Mouse (Mus musculus): ENCODE measurements at regions not wholly inside any gene's neighbourhood (a gene's known extent, or its start where the extent isn't known, plus 50 kb on each side); places are given as distances from the start of the nearest gene placed in this dataset.

GRCm38 (mm10) chr17:68057264-68057663, 53.3 kb upstream of the Arhgap28 start:
- DNase-seq (ENCODE audit: extremely low spot score in 1 of 2, low spot score in 1 of 2): no peak

- DNase-seq (ENCODE audit: extremely low spot score in 1 of 2, low spot score in 1 of 2): no peak
These were observed 56.5 kb upstream of the Arhgap28 start for GRCm38 (mm10) chr17:68060455-68060854.

- no peak for DNase-seq (ENCODE audit: extremely low spot score in 1 of 2, low spot score in 1 of 2)
These were observed 61.8 kb upstream of the Arhgap28 start for GRCm38 (mm10) chr17:68065751-68066150.

GRCm38 (mm10) chr17:68066204-68066603, 62.3 kb upstream of the Arhgap28 start:
- no peak for DNase-seq (ENCODE audit: extremely low spot score in 1 of 2, low spot score in 1 of 2)

- DNase-seq (ENCODE audit: extremely low spot score in 1 of 2, low spot score in 1 of 2): no peak
These were observed 65.1 kb upstream of the Arhgap28 start for GRCm38 (mm10) chr17:68069008-68069407.

GRCm38 (mm10) chr17:68069484-68069883, 65.6 kb upstream of the Arhgap28 start:
- no peak for DNase-seq (ENCODE audit: extremely low spot score in 1 of 2, low spot score in 1 of 2)

- DNase-seq (ENCODE audit: extremely low spot score in 1 of 2, low spot score in 1 of 2): no peak
These were observed 67.6 kb upstream of the Arhgap28 start for GRCm38 (mm10) chr17:68071472-68071871.

- no peak for DNase-seq (ENCODE audit: extremely low spot score in 1 of 2, low spot score in 1 of 2)
These were observed 71.8 kb upstream of the Arhgap28 start for GRCm38 (mm10) chr17:68075712-68076111.

GRCm38 (mm10) chr17:68078709-68079108, 74.8 kb upstream of the Arhgap28 start:
- DNase-seq (ENCODE audit: extremely low spot score in 1 of 2, low spot score in 1 of 2): no peak

GRCm38 (mm10) chr17:68084446-68084845, 80.5 kb upstream of the Arhgap28 start:
- DNase-seq (ENCODE audit: extremely low spot score in 1 of 2, low spot score in 1 of 2): no peak

- no peak for DNase-seq (ENCODE audit: extremely low spot score in 1 of 2, low spot score in 1 of 2)
These were observed 83.2 kb upstream of the Arhgap28 start for GRCm38 (mm10) chr17:68087149-68087548.

- DNase-seq (ENCODE audit: extremely low spot score in 1 of 2, low spot score in 1 of 2): no peak
These were observed 85.3 kb upstream of the Arhgap28 start for GRCm38 (mm10) chr17:68089179-68089578.

GRCm38 (mm10) chr17:68089830-68090229, 85.9 kb upstream of the Arhgap28 start:
- no peak for DNase-seq (ENCODE audit: extremely low spot score in 1 of 2, low spot score in 1 of 2)

- DNase-seq (ENCODE audit: extremely low spot score in 1 of 2, low spot score in 1 of 2): no peak
These were observed 93.1 kb upstream of the Arhgap28 start for GRCm38 (mm10) chr17:68096982-68097381.

- DNase-seq (ENCODE audit: extremely low spot score in 1 of 2, low spot score in 1 of 2): no peak
These were observed 93.5 kb upstream of the Arhgap28 start for GRCm38 (mm10) chr17:68097436-68097835.

- DNase-seq (ENCODE audit: extremely low spot score in 1 of 2, low spot score in 1 of 2): no peak
These were observed 96.2 kb upstream of the Arhgap28 start for GRCm38 (mm10) chr17:68100093-68100492.

GRCm38 (mm10) chr17:68103346-68103745, 99.4 kb upstream of the Arhgap28 start:
- DNase-seq (ENCODE audit: extremely low spot score in 1 of 2, low spot score in 1 of 2): no peak

GRCm38 (mm10) chr17:68106366-68106765, 102.4 kb upstream of the Arhgap28 start:
- no peak for DNase-seq (ENCODE audit: extremely low spot score in 1 of 2, low spot score in 1 of 2)

GRCm38 (mm10) chr17:68107875-68108274, 104.0 kb upstream of the Arhgap28 start:
- no peak for DNase-seq (ENCODE audit: extremely low spot score in 1 of 2, low spot score in 1 of 2)

- no peak for DNase-seq (ENCODE audit: extremely low spot score in 1 of 2, low spot score in 1 of 2)
These were observed 108.0 kb upstream of the Arhgap28 start for GRCm38 (mm10) chr17:68111834-68112473.

GRCm38 (mm10) chr17:68112763-68113330, 108.9 kb upstream of the Arhgap28 start:
- no peak for DNase-seq (ENCODE audit: extremely low spot score in 1 of 2, low spot score in 1 of 2)

- DNase-seq (ENCODE audit: extremely low spot score in 1 of 2, low spot score in 1 of 2): no peak
These were observed 111.7 kb upstream of the Arhgap28 start for GRCm38 (mm10) chr17:68115599-68115998.
